Mouse (Mus musculus): Measurements from ENCODE around the gene Bhlha9.

- no peak for TF ChIP-seq CTCF (IDR thresholded peaks at IDR 0.05; ENCODE audit: borderline replicate concordance, control insufficient read depth, extremely low read depth, insufficient read depth, low read length, poor library complexity)
- TF ChIP-seq POLR2A (IDR thresholded peaks at IDR 0.05; ENCODE audit: control insufficient read depth, extremely low read depth, insufficient read depth, low read length, poor library complexity): no peak
Observed at GRCm38 (mm10) chr11:76657450-76657970, 14.8 kb upstream of the Bhlha9 start.
